Mouse (Mus musculus): ENCODE data around the gene Prpf8. TPM values are rescaled to one million over a fixed set of nuclear protein-coding genes. Genes with fewer than 3 reads are reported as not detected.

The Prpf8 gene
- polyA plus RNA-seq, 1 experiment, result 2.2 TPM

- Histone ChIP-seq H3K27me3 (ENCODE audit: control insufficient read depth) (no peaks in the 10 kb centered on the region; the same call in 1 of the 2 replicates), H3K36me3 (ENCODE audit: control insufficient read depth) (no peaks in the 10 kb centered on the region), H3K4me1 (ENCODE audit: control insufficient read depth) (no peaks in the 10 kb centered on the region), H3K9me3 (ENCODE audit: control insufficient read depth, low read length) (no peaks in the 10 kb centered on the region), H3K4me3 (replicated peaks) (no peak overlapping the region)
- TF ChIP-seq TAL1 (IDR thresholded peaks at IDR 0.05; ENCODE audit: low read length), result no peak
- no peak for TF ChIP-seq GATA1 (IDR thresholded peaks at IDR 0.05; ENCODE audit: low read length)
Observed at GRCm38 (mm10) chr11:75522793-75523192, 36.2 kb downstream of the Prpf8 start.

DNA sequence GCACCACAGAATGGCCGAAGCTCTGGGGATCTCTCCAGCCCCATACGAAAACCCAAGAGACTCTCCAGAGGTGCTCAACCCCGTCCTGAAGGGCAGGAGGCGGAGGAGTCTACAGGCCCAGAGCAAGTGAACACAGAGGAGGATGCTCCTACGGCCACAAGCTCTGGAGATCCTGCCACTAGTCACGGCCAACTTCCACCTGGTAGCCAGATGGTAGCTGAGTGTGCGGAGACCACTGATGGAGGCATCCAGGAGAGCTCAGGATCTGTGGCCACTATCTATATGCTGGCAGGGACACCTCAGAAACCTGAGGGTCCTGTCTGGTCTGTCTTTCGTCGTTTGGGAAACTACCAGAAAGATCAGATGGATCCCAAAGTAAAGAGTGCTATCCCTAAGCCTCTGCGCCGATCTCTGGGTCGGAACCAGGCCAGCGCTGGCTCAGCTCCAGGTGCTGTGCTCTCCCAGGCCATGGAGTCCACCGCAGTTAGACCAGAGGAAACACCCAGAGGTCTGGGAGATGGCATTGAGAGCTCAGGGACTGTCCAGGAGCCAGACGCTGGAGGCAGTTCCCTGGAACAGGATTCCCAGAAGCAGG is 39.0 kb downstream of the Prpf8 start:
- no peaks in the 10 kb centered on the region for H3K36me3 ChIP-seq (ENCODE audit: control insufficient read depth)
- H3K9me3 ChIP-seq (ENCODE audit: control insufficient read depth, low read length), result no peaks in the 10 kb centered on the region
- H3K27me3 ChIP-seq (ENCODE audit: control insufficient read depth), result no peaks in the 10 kb centered on the region
- H3K4me3 ChIP-seq (replicated peaks), result no peak overlapping the region
- peaks cover 9% of the 10 kb centered on the region for H3K4me1 ChIP-seq (ENCODE audit: control insufficient read depth)
- TF ChIP-seq TAL1 (IDR thresholded peaks at IDR 0.05; ENCODE audit: low read length) (no peak), GATA1 (IDR thresholded peaks at IDR 0.05; ENCODE audit: low read length) (no peak)

DNA sequence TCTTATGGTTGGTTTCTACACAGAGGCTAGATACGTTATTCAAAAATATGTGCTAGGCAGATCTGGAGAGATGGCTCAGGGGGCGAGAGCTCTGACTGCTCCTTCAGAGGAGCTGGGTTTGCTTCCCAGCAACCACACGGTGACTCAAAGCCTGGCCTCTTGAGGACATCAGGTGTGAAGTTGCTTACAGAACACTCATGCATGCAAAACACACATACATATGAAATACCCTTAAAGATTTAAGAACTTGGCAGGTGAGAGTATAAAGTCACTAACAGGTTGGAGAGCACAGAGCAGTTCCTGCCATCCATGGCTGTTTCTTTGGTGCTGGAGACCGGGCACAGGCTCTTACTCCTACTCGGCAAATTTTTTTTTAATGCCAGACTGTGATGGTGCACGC is 40.3 kb downstream of the Prpf8 start:
- no peaks in the 10 kb centered on the region for H3K9me3 ChIP-seq (ENCODE audit: control insufficient read depth, low read length)

GRCm38 (mm10) chr11:75529771-75530170 is 43.2 kb downstream of the Prpf8 start:
- H3K27me3 ChIP-seq (ENCODE audit: control insufficient read depth), result peaks cover 20% of the 10 kb centered on the region
- peaks cover 37% of the 10 kb centered on the region for H3K4me1 ChIP-seq (ENCODE audit: control insufficient read depth)
- no peaks in the 10 kb centered on the region for H3K9me3 ChIP-seq (ENCODE audit: control insufficient read depth, low read length)
- no peaks in the 10 kb centered on the region for H3K36me3 ChIP-seq (ENCODE audit: control insufficient read depth)
- no peak overlapping the region for H3K4me3 ChIP-seq (replicated peaks)
- TF ChIP-seq TAL1 (IDR thresholded peaks at IDR 0.05; ENCODE audit: low read length) (no peak), GATA1 (IDR thresholded peaks at IDR 0.05; ENCODE audit: low read length) (no peak)

More for the DNA sequence above, 40.3 kb downstream of the Prpf8 start:
- Histone ChIP-seq H3K36me3 (ENCODE audit: control insufficient read depth) (no peaks in the 10 kb centered on the region), H3K27me3 (ENCODE audit: control insufficient read depth) (no peaks in the 10 kb centered on the region; the same call in 1 of the 2 replicates), H3K4me1 (ENCODE audit: control insufficient read depth) (peaks cover 21% of the 10 kb centered on the region), H3K4me3 (replicated peaks) (no peak overlapping the region)
- TF ChIP-seq GATA1 (IDR thresholded peaks at IDR 0.05; ENCODE audit: low read length), result no peak
- no peak for TF ChIP-seq TAL1 (IDR thresholded peaks at IDR 0.05; ENCODE audit: low read length)

GRCm38 (mm10) chr11:75530325-75530724 is 43.7 kb downstream of the Prpf8 start:
- Histone ChIP-seq H3K4me1 (ENCODE audit: control insufficient read depth) (peaks cover 43% of the 10 kb centered on the region), H3K9me3 (ENCODE audit: control insufficient read depth, low read length) (no peaks in the 10 kb centered on the region), H3K27me3 (ENCODE audit: control insufficient read depth) (peaks cover 20% of the 10 kb centered on the region), H3K4me3 (replicated peaks) (peak overlapping the region; percentile 73), H3K36me3 (ENCODE audit: control insufficient read depth) (no peaks in the 10 kb centered on the region)
- TF ChIP-seq GATA1 (IDR thresholded peaks at IDR 0.05; ENCODE audit: low read length), result no peak
- no peak for TF ChIP-seq TAL1 (IDR thresholded peaks at IDR 0.05; ENCODE audit: low read length)

GRCm38 (mm10) chr11:75530845-75531373 is 44.3 kb downstream of the Prpf8 start:
- H3K9me3 ChIP-seq (ENCODE audit: control insufficient read depth, low read length), result no peaks in the 10 kb centered on the region
- TF ChIP-seq TAL1 (IDR thresholded peaks at IDR 0.05; ENCODE audit: low read length), result no peak
- no peak for TF ChIP-seq GATA1 (IDR thresholded peaks at IDR 0.05; ENCODE audit: low read length)
- no peaks in the 10 kb centered on the region for H3K36me3 ChIP-seq (ENCODE audit: control insufficient read depth)
- H3K4me3 ChIP-seq (replicated peaks), result peak overlapping the region; percentile 73
- peaks cover 49% of the 10 kb centered on the region for H3K4me1 ChIP-seq (ENCODE audit: control insufficient read depth)
- peaks cover 20% of the 10 kb centered on the region for H3K27me3 ChIP-seq (ENCODE audit: control insufficient read depth)

DNA sequence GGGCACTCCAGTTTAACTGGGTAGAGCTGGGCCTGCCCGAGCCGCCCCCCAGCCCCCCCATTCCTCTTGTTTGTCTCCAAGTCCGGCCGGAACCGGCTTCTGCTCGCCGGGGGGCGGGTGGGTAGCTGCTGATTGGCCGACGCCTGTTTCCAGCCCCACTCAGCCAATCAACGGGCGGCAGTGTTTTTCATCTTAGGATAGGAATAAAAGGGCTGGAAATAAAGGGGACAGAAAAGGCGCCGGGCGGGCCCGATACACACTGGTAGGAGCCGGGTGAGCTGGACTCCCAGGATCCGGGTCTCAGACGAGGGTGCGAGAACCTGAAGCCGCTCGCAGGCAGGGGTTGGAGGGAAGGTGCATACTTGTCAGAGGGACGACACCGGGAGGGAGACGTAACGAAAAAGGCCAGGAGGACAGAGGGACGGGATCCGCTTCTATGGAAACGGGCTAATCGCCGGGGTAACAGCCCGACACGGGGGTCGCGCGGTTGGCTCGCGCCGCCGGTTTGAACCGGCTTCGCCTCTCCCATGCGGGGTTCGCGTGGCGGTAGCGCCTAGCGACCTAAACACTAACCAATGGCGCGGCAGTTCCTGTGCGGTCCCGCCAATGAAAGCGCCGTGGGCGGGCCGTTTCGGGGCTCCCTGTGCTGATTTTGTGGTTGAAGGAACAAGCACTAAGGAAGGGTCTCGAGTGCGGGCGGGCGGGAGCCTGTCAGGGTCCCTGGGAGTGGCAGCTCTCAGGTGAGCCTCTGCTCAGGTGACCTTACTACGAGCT is 45.0 kb downstream of the Prpf8 start, which contains the start of gene Slc43a2:
Slc43a2 (plus strand) TSS at position 226 of the 774 bp plus-strand sequence.
- no peak for TF ChIP-seq TAL1 (IDR thresholded peaks at IDR 0.05; ENCODE audit: low read length)
- no peak for TF ChIP-seq GATA1 (IDR thresholded peaks at IDR 0.05; ENCODE audit: low read length)
- Histone ChIP-seq H3K4me3 (replicated peaks) (peak within 1 kb of the TSS; percentile 73), H3K4me1 (ENCODE audit: control insufficient read depth) (peaks cover 50% of the 10 kb centered on the region), H3K36me3 (ENCODE audit: control insufficient read depth) (no peaks in the 10 kb centered on the region), H3K27me3 (ENCODE audit: control insufficient read depth) (peaks cover 20% of the 10 kb centered on the region), H3K9me3 (ENCODE audit: control insufficient read depth, low read length) (no peaks in the 10 kb centered on the region)

DNA sequence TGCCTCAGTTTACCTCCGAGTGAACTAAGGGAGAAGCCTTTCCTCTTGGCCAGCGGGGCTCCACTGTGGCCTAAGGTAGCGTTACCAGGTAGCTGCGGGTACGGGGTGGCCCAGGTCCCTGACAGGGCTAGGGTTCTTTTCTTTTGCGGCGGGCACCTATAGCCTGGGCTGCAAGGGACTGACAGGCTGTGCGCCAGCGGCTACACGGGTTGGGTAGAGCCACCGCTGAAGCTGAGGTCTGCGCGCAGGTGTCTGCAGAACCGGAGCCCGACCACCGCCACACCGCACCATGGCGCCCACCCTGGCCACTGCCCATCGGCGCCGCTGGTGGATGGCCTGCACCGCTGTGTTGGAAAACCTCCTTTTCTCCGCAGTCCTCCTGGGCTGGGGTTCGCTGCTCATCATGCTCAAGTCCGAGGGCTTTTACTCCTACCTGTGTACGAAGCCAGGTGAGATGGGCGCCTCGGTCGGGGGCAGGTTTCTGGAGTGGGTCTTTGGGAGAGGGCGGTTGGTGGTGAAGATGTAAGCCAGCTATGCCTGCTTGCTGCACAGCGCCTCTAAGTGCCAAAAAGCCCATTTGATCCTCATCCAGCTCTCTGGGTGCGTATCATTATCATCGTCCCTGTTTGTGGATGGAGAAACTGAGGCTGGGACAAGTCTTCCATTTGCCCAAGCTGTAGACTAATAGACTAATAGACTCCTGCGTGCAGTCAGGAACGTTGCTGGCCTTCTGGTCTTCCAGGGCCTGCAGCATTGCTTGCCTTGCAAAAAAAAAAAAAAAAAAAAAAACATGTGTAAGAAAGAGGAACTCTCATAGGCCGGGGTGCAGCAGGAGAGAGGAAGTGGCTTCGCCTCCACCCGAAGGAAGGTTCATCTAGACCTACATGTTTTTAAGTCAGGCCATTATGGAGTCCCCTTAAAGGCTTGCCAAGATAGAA is 46.0 kb downstream of the Prpf8 start:
- H3K4me1 ChIP-seq (ENCODE audit: control insufficient read depth), result peaks cover 50% of the 10 kb centered on the region
- peaks cover 20% of the 10 kb centered on the region for H3K27me3 ChIP-seq (ENCODE audit: control insufficient read depth)

More for the DNA sequence above, 46.0 kb downstream of the Prpf8 start:
- H3K36me3 ChIP-seq (ENCODE audit: control insufficient read depth), result no peaks in the 10 kb centered on the region
- TF ChIP-seq TAL1 (IDR thresholded peaks at IDR 0.05; ENCODE audit: low read length) (no peak), GATA1 (IDR thresholded peaks at IDR 0.05; ENCODE audit: low read length) (no peak)
- peak overlapping the region; percentile 73 for H3K4me3 ChIP-seq (replicated peaks)
- no peaks in the 10 kb centered on the region for H3K9me3 ChIP-seq (ENCODE audit: control insufficient read depth, low read length)
